Mouse (Mus musculus) embryonic facial prominence, embryonic 14.5 days (tissue): ENCODE data around the gene Coa5. TPM values are rescaled to one million over a fixed set of nuclear protein-coding genes. Genes with fewer than 3 reads are reported as not detected.

ENCODE experiments used
- ATAC-seq: fragments of 200-750 bp; cut with Nextera tagmentation; 2 replicates; pipeline ENCODE4 v1.8.0; 2017; ENCODE audit warnings: low read depth, moderate number of reproducible peaks, moderate TSS enrichment
- DNase-seq: peaks from one replicate; pipeline ENCODE4 v3.0.0-alpha.2; 2015; ENCODE audit warnings: low spot score
- H3K27ac ChIP-seq: fragments of 300-500 bp; sonication (generic); replicated peaks from 2 replicates; pipeline ENCODE4 v1.5.1; 2014; ENCODE audit warnings: low read depth, mild to moderate bottlenecking, low read length, moderate library complexity
- H3K27me3 ChIP-seq: fragments of 300-500 bp; sonication (generic); replicated peaks from 2 replicates; pipeline ENCODE4 v1.6.1; 2014; ENCODE audit warnings: low read length; ENCODE audit not compliant: control insufficient read depth, insufficient read depth
- H3K36me3 ChIP-seq: fragments of 300-500 bp; sonication (generic); 2 replicates; pipeline ENCODE4 v1.6.1; 2014; ENCODE audit warnings: low read length, mixed read lengths; ENCODE audit not compliant: control insufficient read depth, insufficient read depth
- H3K4me1 ChIP-seq: fragments of 300-500 bp; sonication (generic); 2 replicates; pipeline ENCODE4 v1.6.1; 2014; ENCODE audit warnings: antibody characterized with exemption, low read length; ENCODE audit not compliant: control insufficient read depth, insufficient read depth
- H3K4me2 ChIP-seq: fragments of 300-500 bp; sonication (generic); 2 replicates; pipeline ENCODE4 v1.6.1; 2014; ENCODE audit warnings: low read depth, mild to moderate bottlenecking, low read length, moderate library complexity, mixed read lengths
- H3K4me3 ChIP-seq: fragments of 300-500 bp; sonication (generic); 2 replicates; pipeline ENCODE4 v1.5.1; 2014; ENCODE audit warnings: low read depth, mild to moderate bottlenecking, low read length
- H3K9ac ChIP-seq: fragments of 300-500 bp; sonication (generic); 2 replicates; pipeline ENCODE4 v1.6.1; 2014; ENCODE audit warnings: low read depth, mild to moderate bottlenecking, low read length, moderate library complexity, mixed read lengths
- H3K9me3 ChIP-seq: fragments of 300-500 bp; sonication (generic); 2 replicates; pipeline ENCODE4 v1.6.1; 2016; ENCODE audit warnings: low read length; ENCODE audit not compliant: control insufficient read depth
- WGBS: fragments of 180-500 bp; shearing (Covaris S2); extraction: QIAGEN DNeasy Blood & Tissue Kit; methylation state at CpG from one replicate; pipeline ENCODE4 v1.1.7; 2014; 5-methylcytosine and 5-hydroxymethylcytosine counted together
- polyA plus RNA-seq: library from polyadenylated mRNA; unstranded; fragments of >200 nt; fragmentation: Nextera tagmentation; extraction: Ambion mirVana; gene quantifications from 2 replicates; pipeline ENCODE4 v1.2.1, GENCODE M21; 2014

The Coa5 gene
- polyA plus RNA-seq, 1 experiment from 2014 or later, result 49.0 TPM

DNA sequence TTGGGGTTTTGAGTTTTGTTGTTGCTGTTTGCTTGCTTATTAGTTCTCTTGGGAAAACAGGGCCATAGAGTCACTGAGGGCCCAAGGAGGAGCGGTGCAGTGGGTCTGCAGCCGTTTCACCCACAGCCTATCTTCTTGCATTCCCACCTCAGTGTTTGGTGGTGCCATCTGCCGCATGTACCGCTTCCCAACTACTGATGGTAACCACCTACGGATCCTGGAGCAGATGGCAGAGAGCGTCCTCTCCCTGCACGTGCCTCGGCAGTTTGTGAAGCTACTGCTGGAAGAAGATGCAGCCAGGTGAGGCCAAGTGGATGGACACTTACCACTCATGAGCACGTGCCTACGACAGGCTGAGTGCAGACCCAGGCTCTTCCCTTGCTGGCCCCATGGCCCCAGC, 61.8 kb downstream of the Coa5 start:
- Histone ChIP-seq H3K4me2 (no peak overlapping the region), H3K27me3 (no peaks in the 10 kb centered on the region), H3K9me3 (no peaks in the 10 kb centered on the region), H3K9ac (no peak overlapping the region), H3K4me1 (no peaks in the 10 kb centered on the region), H3K4me3 (no peak overlapping the region), H3K27ac (no peak overlapping the region), H3K36me3 (peaks cover 32% of the 10 kb centered on the region)
- ATAC-seq, result no peak
- WGBS, result 96% methylated on average over 10 of the region's 10 CpGs
- DNase-seq, result no peak

Other genes starting within 250 kb of the Coa5 start
- 0.21 and 0.22 TPM in 2 replicates for gene Cnga3, start 215.7 kb downstream of the Coa5 start, polyA plus RNA-seq
- gene Inpp4a, start 130.2 kb downstream of the Coa5 start, polyA plus RNA-seq, result 16.9 and 17.7 TPM in 2 replicates
- 142 and 152 TPM in 2 replicates for gene Unc50, start within 50 bp of the Coa5 start, polyA plus RNA-seq
- gene Mgat4a, start 110.9 kb upstream of the Coa5 start, polyA plus RNA-seq, result 8.4 and 8.9 TPM in 2 replicates